Mouse (Mus musculus) right cerebral cortex, postnatal 25 days (tissue): ENCODE data around the gene Rbp4.

Experiments
- DNase-seq: peaks from one replicate; pipeline ENCODE4 v3.0.0; 2022

Gene Rbp4

GRCm38 (mm10) chr19:38089358-38089757 lies 35.7 kb downstream of the Rbp4 start:
- DNase-seq = no peak

- peak; percentile 10 for DNase-seq
Measured at GRCm38 (mm10) chr19:38086948-38087551, 38.0 kb downstream of the Rbp4 start.

GRCm38 (mm10) chr19:38085841-38086240 lies 39.2 kb downstream of the Rbp4 start:
- DNase-seq = no peak

- no peak for DNase-seq
Measured at GRCm38 (mm10) chr19:38082931-38083525, 42.1 kb downstream of the Rbp4 start.

GRCm38 (mm10) chr19:38081361-38081760 lies 43.7 kb downstream of the Rbp4 start:
- no peak for DNase-seq

- DNase-seq = no peak
Measured at GRCm38 (mm10) chr19:38077851-38078540, 47.1 kb downstream of the Rbp4 start.

GRCm38 (mm10) chr19:38076251-38076650 lies 48.8 kb downstream of the Rbp4 start:
- DNase-seq = no peak

GRCm38 (mm10) chr19:38075051-38075450 lies 50.0 kb downstream of the Rbp4 start:
- no peak for DNase-seq

- no peak for DNase-seq
Measured at GRCm38 (mm10) chr19:38073226-38073625, 51.9 kb downstream of the Rbp4 start.
